Mouse (Mus musculus) cerebellum, adult 11 months (tissue): ENCODE measurements around the gene Ankrd49.
A peak's percentile ranks its signal among the peaks of the same experiment; 100 is the strongest.

ENCODE experiments used
- DNase-seq: peaks from one replicate; pipeline ENCODE4 v3.0.0; 2022

The Ankrd49 gene

DNA sequence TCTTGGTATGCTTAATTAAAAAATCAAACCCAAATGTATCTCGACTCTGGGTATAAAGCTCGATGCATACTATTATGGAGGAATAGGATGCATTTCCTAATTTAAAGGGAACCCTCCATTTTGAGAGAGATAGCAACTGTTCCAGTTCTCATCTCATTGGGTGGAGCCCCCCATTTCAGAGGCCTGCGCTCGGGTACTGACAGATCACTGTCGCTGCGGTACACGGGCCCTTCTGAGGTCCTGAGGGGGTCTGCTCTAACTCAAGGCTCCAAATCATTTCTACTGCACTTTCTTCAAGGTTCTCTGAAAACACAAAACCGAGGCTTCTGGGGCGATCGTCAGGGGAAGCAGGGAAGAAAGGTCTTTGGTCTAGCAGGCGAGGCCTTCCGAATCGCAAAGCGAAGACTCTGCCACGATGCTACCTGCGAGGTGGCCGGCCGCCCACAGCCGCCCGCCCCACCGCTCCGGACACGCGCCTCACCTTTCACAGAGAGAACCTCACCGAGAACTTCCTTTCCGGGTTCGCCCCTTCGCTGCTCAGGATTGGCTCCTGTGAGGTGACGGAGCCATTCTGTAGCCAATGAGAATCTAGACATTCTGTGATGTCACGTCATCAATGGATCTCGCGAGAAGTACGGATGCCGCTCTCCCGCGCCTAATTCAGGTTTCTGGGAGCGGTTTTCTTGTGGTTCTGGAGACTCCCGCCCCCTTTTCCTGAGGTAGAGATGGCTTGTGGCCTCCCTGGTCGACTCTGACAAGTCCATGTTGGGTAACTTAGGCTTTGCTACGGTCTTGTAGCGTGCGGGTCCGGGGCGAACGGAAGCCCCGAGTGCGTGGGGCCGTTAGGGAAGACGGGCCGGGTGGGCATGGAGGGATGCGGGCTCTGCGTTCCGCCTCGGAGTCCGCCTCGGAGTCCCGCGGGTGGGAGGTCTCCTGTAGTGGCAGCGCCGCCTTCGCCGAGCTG is at the start of gene Ankrd49, which contains the start of gene Mre11a:
TSS of gene Ankrd49 (minus strand) at position 818 of the 964 bp plus-strand sequence.
TSS of gene Mre11a (plus strand) at position 616 of the 964 bp plus-strand sequence.
- DNase-seq: peak; percentile 92

DNA sequence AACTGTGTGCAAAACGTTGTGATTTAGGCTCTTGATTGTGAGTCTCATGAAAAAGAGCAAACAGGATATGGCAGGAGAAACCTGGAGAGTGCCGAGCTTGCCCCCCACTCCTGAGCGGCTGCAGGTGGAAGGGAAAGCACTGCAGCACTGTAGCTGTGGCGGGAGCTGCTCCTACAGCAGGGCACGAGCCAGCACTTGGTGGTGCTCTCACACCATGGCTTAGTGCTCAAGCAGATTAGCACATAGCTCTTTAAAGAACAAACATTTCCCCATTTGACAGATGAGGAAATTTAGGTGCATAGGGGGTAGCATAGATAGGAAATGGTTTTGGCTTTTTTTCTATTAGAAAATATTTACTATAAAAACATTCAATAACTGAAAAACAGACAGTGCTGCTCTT is 47.4 kb upstream of the Ankrd49 start:
- DNase-seq: no peak

DNA sequence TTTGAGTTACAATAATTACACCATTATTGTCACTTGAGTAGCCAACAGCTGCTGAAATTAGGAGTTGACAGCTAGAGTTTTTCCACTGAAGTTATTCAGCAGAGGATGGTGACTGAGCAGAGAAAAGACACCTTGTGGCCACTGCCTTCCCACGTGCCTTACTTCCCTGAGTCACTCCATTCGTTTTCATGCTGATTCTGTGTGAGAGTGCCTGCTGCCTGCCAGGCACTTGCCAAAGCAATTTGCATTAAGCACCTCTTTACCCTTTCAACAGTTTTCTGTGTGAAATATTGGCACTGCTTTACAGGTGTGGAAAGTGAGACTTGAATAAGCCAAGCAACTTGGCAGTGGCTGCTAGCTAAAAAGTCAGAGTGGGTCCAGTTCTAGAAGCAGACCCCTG is 43.2 kb upstream of the Ankrd49 start:
- DNase-seq: no peak

DNA sequence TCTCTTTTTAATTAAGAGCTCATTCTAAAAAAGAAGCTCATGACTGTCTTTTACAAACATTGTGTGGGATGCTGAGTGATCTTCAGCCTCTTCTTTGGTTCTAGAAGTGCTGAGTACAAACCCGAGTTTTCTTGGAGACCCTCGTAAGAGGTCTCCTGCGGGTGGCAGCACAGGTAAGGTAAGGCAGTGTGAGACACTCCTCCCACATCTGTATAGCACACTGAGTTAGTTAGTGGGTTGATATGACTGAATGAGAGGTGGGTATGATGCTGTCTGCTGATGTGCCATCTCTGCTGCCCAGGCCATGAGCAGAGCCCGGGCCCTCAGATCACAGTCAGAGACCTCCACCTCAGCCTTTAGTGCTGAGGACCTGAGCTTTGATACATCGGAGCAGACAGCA is 40.2 kb upstream of the Ankrd49 start:
- DNase-seq: no peak

DNA sequence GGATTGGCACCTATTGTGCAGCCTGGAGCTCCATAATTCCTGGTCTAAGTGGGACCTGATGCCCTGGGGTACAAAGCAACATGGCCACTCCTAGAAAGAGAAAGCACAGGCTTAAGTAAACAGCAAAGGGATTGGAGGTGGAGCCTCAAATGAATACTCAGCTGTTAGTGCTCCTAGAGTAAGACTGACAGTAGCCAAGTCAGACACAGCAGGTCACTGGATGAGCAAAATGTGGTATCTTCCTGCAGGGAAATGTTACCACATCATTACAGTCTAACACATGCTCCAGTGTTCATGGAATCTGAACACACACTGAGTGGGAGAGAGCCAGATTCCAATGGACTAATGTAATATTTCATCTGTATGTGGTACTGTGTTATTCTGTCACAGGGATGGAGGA is 36.7 kb upstream of the Ankrd49 start:
- DNase-seq: no peak

DNA sequence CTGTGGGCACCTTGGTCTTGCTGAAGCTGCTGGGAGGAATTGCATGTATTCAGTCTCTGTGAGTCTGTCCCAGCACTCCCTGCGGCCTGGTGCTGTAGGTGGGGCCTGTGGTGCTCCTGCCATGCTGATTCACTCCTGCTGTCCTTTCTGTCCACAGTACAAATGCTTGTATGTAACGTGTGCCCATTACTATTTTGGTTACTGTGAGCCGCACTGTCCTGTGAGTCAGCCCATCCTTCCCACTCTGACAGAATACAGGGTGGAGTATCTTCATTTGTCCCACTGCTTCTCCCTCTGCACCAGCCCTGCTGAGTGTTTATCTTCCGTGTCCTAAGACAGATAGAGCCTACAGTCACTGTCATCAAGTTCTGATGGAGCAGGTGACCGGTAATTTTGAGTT is 25.5 kb upstream of the Ankrd49 start:
- DNase-seq: no peak

DNA sequence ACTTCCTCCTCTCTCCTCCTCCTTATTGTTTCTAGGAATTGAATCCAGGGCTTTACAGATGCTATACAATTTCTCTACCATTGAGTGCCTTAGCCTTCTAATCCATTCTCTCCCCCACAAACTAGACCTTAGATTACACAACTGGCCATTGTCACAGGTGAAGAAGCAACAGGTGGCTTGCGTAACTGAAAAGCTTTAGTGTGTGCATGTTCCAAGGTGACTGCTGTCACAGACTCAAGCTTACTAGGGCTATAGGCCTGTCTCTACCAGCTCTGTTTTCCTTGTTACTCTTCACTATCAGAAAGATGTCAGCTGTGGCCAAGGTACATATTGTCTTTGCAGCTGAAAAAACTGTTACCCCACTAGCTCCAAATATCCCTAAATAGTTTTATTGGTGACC is 22.1 kb upstream of the Ankrd49 start:
- DNase-seq: no peak

DNA sequence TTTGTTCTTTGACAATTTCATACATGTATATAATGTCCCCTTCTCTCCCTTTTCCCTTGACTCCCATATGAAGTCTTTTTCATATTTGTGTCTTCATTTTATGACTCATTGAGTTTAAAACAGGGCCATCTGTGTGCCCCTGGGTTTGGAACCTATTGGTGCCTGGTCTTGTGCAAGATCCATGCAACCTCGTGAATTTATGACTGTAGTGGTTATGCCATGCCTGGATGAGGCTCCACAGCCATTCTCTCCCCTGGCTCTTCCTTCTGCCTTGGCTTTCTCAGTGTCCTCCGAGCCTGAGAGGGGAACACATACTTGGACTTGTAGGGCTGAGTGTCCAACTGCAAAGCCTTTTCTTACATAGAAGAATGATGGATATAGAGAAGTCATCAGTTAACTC is 21.1 kb upstream of the Ankrd49 start:
- no peak for DNase-seq

DNA sequence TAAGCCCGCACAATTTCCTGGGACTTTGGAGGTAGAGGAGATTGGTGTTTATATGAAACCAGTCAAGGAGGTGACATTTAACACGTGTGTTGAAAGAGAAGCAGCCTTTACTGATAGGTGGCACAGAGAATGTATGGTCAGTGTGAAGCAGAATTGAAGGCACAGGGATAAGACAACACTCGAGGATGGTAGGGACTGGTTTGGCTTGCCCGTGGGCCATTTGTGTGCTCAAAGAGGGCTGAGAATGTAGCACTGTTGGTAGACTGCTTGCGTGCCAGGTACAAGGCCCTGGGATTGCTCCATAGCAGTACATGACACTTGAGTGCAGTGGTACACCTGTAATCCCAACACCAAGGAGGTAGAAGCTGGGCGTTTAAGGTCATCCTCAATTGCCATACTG is 2.7 kb upstream of the Ankrd49 start:
- DNase-seq: no peak

DNA sequence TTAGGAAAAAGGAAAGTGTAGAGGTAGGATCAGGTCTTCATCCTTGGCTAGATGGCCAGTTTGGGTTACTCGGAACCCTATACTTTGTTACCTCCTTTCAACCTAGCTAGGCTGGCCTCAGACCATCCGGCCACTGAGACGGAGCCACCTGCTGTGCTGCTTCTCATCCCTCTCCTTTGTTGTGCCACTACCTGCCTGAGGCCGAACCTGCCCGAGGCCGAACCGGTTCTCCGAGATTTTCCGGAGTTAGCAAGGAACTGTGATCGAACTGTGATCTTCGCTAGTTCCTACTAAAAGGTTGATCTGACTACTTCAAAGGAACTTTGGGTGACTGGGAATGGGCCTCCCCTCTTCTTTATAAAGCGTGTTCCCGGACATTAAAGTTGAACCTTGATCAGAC is 6.3 kb downstream of the Ankrd49 start:
- no peak for DNase-seq

DNA sequence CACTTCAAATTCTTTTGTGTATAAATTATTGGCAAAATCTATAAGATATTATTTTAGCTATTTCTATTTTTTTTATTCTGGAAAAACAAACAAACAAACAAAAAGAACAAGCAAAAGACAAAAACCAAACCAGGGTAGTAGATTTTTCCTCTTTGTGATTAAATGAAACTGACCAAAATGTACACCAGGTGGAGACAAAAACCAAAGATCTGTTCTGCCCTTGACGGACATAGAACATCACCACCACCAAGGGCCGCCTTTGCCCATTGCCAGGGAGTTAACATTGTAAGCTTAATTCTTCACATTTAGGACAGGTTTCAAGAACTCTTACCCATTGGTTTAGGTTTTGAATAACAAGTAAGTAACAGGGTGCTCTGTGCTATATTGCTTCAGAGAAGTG is 10.8 kb downstream of the Ankrd49 start:
- DNase-seq: no peak

DNA sequence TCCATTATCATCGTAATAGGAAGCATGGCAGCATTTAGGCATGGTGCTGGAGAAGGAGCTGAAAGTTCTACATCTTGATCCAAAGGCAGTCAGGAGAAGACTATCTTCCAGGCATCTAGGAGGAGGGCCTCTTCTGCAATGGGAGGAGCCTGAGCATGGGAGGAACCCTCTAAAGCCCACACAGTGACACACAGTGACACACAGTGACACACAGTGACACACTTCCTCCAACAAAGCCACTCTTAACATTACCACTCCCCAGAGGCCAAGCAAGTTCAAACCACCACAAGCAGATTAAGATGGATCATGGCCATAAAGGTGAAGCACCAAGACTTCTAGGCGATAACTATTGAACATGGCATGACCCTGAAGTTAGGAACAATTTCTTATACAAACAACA is 12.6 kb downstream of the Ankrd49 start:
- DNase-seq: no peak

DNA sequence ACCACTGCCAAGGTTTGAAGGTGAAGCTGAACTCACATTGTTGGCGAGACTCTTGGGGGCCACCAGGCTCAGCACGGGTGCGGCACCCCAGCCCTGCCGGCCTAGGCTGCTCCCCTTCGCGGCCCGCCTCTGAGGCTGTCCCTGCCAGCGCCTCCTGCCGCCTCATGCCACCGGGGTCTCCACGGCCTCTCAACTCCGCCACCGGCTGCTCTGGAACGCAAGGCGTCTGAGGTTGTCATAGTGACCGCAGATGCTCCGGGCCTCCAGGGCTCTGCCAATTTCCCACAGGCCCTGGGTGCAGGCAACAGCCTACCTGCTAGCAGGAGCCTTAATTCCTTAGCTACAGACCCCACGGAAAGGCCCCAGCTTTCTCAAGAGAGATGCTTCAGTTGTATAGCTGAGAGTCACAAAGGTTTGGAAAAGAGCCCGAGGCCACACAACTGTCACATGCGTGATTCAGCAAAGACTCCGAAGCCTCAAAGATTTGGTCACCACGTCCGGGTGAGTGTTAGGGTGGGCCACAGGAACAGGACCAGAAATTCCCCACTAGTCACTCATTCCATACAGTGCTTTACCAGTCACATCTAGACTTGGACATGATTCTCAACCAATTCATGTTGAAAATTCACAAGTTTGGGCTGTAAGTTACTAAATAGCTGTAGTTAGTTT is 13.7 kb downstream of the Ankrd49 start, which contains the start of gene 1700012B09Rik:
TSS of gene 1700012B09Rik (minus strand) at position 228 of the 669 bp plus-strand sequence.
- DNase-seq: no peak

DNA sequence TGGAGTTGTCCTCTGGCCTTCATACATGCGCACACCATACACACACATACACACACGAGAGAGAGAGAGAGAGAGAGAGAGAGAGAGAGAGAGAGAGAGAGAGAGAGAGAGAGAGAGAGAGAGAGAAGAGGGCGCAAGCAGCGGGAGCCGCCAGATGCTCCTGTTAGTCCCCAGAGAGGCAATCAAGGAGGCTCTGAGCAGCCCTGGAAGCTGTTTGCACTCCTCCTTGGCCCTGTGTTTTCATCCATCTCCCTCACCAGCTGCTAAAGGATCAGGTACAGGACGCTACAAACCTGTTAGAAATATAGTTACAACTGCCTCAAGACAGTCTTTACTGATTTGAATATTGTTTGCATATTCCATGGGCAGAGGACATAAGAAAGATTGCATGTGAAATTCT is 14.8 kb downstream of the Ankrd49 start:
- no peak for DNase-seq

DNA sequence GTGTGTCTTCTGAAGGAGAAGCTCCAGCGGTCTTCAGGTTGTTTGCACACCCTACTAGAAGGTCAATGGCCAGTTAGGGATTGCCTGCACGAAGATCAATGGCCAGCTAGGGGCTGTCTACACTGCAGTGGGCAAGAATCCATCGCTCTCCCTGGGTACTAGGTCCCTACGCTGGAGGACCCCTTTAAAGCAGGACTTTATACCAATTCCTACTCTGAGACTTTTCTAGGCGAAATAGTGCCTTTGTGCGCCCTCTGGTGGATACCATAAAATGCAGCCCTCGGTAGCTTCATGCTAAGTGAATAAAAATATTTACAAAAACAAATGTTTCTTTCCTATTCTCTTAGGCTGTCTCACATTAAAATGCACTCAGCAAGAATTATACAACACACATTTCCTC is 19.9 kb downstream of the Ankrd49 start:
- no peak for DNase-seq

DNA sequence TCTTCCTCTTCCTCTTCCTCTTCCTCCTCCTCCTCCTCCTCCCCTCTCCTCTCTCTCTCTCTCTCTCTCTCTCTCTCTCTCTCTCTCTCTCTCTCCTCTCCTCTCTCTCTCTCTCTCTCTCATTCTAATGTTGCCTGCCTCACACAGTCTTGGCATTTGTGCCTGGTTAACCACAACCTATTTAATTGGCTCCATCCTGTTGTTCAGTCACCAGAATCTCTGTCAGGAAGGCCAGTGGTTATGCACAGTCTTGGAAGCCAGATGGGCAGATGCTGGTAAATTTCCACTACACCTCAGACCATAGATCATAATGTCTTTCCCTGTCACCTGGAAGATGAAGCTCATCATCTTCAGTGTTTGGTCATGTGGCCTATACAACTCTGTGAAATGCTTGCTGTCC is 25.4 kb downstream of the Ankrd49 start:
- DNase-seq: no peak

DNA sequence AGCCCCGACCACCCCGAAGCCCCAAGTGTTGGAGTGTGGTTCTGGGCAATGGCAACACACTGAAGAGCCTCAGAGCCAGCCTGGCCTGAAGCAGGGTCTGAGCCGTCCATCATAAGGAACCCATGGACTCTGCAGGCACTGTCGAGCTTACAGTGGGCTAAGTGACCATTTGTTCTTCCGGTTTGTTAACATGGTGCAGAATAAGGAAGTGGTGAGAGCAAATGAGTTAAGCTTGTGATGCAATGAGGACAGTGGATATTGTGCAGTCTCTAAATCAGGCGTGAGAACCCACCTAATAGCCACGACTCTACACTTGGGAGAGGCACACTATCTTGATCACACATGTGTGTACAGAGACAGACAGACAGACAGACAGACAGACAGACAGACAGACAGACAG is 26.1 kb downstream of the Ankrd49 start:
- DNase-seq: no peak

DNA sequence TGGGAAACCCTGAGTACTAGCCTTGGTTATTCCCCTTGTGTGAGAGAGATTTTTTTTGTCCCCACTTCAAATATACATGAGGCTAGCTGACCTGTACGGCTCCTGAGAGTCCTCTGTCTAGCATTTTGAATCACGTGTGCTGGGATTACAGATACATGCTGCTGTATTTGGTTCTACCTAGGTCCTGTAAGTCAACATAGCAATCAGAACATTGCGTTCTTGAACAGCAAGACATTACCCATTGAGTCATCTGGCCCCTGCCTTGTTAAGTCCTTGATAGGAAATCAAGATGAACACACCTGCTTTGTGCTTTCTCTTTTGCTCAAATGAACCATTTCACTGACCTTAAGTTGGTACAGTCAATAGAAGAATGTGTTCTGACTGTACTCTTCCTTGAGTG is 30.2 kb downstream of the Ankrd49 start:
- no peak for DNase-seq

DNA sequence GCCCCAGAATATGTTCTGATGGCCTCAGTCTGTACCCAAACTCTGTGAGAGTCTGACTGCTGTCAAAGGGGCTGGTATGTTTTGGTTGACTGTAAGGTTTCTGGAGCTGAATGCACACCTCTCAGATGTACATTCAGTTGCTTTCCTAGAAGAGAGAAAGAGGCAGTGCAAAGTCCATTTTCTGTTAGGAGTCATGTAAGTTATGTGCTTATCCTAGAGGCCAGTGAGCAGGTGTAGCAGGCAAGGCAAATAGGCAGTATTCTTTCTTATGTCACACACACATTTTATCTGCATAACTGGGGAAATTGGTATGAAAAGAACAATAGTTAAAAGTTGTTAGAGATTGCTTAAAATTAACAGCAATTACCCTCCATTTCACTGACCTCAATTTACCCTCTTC is 30.7 kb downstream of the Ankrd49 start:
- no peak for DNase-seq

DNA sequence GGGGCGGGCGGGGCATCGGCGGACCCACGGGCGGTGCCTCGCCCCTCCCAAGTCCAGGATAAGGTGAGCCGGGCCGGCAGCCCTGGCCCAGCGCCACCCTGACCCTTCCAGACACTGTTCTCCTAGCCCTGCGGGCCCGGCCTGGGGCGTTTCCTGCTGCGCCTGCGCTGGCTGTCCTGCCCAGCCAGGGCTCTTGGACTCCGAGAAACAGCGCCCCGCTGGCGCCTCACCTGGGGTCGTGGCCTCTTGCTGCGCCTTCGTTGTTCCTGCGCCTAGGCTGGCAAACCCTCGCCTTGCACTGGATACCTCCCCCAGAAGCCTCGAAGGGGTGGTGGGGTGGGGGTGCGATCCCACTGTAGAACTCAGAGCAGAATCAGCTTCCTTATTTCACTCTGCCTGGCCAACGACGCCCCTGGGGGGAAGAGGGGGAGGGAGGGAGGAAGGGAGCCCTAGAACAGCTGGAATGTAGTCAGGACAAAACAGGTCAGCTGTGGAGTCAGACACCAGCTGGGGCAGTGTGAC is 32.6 kb downstream of the Ankrd49 start, which contains the start of gene Fut4:
TSS of gene Fut4 (minus strand) at position 393 of the 522 bp plus-strand sequence.
- no peak for DNase-seq

DNA sequence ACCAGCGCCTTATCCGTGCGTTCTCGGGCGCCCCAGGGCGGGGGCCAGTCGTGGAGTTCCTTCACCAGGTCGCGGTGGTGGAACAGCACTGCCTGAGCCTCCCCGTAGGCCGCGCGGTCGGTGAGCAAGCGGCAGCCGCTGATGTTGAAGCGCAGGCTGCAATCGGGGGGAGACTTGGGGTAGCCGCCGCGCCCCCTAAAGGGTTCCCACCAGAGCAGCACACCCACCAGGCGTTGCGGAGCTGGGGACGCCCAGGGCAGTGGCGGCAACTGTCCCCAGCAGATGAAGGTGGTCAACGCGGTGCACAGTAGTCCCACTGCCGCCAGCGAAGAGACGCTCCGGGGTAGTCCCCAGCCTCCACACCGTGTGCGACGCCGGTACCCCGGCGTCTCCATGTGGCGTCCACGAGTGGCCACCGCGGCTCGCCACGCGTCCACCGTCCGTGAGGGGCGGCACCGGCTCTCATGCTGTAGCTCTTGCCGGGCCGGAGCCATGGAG is 33.1 kb downstream of the Ankrd49 start:
- no peak for DNase-seq

DNA sequence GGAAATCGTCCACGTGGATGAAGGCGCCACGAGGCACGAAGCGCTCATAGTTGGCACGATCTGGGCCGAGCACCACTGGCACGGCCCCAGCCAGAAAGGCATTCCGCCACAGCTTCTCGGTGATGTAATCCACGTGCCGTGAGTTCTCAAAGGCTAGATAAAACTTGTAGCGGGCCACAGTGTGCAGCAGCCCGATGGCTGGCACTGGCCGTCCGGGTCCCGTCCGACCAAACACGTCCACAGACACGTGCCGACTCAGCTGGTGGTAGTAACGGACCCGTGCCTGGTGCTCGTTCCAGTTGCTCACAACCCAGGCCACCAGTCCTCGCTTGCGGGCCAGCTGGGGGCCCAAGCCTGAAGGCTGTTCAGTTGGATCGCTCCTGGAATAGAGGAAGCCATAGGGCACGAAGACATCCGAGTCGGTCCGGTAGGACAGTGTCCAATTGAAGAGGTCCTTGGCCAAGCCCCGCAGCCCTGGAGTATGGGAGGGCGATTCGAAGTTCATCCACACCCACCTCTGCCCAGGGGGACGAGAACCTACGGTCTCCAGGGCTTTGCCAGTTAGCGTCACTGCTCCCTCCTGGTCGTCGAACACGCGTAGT is 33.7 kb downstream of the Ankrd49 start:
- no peak for DNase-seq
